Mouse (Mus musculus) fibroblast of lung, adult 2 months (primary cell): ENCODE data around the gene Ulk4.

Source experiments
- DNase-seq: peaks from one replicate; pipeline ENCODE4 v3.0.0-alpha.2; 2011; ENCODE audit warnings: low read depth

Ulk4 gene

DNA sequence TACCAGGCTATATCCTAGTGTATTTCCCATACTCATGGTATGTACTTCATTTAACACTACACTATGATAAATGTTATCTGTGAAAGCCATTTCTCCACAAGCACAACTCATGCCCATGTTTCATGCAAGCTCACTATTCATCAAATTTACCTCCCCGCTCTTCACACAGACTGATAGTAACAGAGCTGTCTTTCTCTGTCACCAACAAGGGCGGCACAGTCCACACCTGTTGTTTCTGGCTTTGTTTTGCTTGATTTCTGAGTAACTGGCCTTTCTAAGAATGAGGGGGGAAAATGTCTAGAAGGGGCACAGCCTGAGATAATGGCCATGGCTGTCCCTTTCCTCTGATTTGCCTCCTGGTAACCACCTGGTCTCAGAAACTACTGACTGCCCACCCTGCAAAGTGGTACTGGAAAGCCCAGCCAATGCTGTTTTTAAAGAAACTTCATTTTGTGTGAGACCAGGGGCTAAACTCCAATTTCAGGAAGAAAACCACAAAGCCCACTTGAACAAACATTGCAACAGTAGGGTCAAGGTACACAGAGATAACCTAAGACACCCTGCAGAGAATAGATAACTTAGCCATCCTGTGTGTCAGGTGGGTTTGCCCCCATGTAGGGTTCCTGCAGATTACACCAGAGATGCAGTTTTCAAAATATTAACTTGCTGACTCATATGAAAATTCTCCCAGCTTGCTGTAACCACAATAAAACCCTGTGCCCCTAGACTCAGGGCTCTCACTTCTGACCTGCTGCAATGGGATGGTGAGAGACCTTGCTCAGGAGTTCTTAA is 258.3 kb downstream of the Ulk4 start:
- DNase-seq = no peak

DNA sequence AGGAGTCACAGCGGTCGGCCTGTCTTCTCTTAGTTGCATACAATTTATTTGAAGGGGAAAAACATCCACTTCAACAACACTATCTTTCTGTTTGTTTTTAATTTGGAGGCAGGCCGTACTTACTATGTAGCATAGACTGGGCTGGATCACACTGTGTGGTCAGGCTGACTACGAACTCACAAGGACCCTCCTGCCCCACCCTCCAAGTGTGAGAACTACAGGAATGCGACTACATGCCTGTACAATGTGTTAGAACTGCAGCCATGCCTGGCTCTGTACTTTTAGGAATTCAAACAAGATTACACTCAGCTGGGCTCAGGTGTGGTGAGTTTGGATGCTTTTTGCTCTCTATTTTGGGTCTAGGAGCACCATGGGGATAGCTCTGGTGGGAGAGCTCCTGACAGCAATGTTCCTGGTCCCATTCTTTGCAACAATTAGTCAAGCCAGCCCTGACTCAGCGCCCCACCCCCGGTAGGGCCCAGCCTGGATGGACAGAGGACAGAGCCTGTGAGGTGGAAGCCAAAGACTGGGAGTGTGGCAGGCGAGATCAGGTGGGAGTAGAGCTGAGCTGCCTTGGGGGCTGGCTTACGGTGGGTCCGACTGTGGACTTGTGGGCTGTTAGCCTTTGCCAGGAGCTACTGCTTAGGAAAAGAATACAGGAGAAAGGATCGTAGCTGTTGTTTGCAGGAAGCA is 261.0 kb downstream of the Ulk4 start:
- no peak for DNase-seq

DNA sequence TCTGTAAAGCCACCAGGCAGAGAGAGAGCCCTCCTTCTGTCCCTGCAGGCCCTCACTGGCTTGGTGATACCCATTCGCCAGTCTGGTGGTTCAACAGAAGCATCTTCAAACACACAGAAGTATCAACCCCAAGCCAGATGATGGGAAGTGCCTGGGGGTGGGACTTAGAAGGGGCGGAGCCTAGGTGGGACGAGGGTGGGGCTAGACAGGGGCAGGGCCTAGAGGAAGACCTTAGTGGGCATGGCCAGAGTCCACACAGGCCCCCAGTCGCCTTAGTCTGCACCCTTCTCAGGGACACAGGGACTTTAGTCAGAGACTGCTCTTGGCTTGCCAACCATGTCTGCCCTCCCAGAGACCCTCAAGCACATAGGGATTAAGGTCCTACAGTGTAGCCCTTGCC is 265.5 kb downstream of the Ulk4 start:
- DNase-seq = no peak

DNA sequence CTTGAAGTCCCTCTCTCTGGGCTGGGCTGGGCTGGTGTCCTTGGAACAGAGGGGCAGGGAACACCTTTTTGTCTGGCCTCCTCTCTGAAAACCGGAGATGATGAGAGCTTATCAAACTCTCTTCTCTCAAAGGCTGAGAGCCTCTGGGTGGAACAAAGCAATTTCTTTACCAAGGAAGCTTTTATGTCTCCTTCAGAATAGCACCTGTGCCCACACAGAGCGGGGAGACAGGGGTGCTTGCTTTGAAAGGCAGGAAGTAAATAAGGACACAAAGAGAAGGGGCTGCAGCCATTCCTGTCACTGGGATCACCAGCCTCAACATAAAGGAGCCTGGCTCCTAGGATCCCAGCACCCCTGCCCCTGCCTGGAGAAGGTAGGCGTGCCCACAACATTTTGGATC is 266.5 kb downstream of the Ulk4 start:
- no peak for DNase-seq

DNA sequence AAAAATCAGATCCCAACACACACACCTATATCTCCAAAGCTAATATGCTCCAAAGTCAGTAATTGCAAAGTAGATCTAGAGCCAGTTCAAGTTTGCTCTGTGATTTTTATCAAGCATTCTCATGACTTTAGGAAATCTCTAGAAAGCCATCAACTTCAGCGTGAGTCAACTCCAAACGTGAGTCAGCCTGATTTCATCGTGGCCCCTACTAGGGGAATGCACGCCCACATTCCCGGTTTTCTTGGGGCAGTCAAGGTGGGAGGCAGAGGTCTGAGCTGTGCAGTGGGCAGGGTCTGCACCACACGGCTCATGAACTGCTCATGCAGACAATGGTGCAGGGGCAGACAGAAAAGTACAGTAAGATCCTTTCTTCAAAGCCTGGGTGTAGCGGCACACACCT is 271.0 kb downstream of the Ulk4 start:
- no peak for DNase-seq

DNA sequence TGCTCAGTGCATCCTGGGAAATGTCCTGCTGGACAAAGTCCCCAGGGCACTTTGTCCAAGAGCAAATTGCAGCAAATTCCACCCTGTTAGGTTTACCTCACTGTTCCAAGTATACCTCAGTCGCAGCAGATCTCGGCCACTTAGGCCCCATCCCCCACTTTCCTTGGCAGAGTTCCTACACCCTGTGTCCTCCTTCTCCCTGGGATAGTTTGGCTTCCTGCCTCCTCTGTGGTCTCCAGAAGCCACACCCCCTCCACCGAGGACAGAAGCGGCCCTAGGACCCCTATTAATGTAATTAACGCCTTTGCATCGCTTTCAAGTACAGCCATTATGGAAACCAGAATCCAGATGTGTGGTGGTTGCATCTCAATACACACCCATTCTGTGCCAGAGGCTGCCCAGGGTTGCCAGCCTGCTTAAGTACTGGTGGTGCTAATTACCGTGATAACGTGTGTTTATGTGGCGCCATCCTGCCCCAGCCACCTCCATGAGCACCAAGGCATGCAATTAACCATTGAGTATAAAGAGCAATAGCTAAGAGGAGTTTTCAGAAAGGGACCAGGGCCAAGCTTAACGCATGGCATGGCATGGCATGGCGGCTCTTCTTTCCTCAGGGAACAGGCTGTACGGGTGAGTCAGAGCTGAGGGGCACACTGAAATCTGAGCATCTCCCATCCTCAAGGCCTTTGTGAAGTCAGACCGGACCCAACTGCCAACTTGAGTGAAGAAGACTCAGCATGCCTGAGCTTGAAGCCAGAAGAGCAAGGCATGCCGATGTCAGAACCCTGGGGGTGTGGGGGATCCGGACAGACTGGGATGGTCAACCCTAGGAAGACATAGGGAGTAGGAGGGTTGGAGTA is 275.1 kb downstream of the Ulk4 start:
- no peak for DNase-seq

DNA sequence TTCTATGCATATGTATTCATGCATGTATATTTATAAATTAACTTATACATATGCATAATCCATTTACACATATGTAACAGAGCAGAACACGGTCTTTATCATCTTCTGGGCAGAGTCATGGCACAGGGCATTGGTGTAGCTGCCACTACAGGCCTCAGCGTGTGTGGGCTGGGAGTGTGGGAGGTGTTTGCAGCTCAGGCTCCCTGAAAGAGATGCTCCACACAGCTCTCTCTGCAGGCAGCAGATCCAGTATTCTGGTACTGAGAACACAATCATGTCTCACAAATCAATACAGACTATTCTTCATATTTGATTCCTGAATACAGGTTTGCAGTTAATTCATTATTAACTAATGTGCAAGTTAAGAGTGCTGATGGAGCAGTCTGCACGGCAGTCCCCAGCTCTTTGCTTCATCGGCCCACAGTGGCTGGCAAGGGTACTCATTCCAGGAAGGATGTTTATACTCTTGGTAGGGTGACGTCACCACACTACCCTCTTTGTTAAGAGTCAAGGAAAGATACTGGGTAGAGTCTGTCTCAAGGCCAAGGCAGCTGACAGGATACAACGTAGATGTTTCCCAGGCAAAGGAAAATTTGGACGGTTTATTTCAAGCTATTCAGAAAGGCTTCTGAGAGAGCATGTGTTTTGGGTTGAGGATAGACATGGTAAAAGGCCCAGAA is 276.2 kb downstream of the Ulk4 start:
- DNase-seq = peak; percentile 79

DNA sequence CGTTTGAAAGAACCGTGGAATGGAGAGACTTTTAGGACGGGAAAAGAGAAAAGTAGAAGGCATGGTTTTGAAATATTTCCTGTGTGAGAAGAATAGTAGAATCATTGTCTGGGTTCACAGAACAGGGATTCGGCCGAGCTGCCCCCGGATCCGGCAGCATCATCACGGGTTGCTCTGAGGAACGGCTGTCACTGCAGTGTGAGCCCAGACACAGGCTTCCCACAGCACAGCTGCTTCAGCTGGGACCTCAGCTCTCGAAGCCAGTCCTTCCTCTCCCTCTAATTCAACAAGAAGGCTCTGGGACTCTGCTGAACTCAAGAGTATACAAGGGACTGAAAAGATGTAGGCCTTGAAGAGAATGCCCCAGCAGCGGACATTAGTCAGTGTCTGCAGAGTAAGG is 278.3 kb downstream of the Ulk4 start:
- DNase-seq = no peak

DNA sequence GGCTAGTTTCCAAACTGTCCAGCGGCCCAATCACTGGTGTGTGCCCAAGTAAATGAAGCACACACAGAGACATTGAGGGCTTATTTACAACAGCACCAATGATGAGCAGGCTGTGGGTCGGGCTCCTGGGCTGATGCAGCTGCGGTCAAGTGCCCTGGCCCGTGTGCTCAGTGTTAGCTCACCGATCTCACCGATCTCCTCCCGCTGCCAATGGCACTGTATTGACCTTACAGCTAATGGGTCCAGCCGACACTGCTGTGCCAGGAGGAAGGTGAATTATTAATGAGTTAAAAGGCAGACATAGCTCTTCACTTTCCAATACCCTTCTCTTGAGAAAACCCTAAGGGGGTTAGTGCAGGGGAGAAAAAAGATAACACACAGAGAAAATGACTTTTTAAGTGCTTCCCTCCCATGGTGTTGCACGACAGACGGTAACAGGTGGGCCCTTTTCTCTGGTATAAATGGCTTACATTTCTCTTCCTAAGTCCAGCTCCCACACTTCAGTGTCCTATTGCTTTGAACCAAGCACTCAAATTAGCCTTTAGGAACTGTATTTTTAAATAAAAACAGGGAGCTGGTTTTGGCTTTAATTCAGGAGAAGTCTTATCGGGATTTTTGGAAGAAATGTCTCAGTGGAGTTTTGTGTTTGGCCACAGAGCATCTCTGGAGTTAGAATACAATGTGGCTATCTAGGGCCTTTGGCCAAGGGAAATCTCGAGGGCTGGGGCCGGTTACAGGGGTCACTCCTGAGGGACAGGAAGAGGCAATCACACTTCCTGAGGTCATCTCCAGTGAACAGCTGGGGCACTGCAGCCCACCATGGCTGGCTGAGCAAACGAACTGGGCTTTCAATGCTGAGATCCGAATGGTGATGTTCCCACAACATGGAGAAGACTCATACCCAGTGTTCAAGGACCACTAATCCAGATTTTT is 282.5 kb downstream of the Ulk4 start:
- DNase-seq = no peak

DNA sequence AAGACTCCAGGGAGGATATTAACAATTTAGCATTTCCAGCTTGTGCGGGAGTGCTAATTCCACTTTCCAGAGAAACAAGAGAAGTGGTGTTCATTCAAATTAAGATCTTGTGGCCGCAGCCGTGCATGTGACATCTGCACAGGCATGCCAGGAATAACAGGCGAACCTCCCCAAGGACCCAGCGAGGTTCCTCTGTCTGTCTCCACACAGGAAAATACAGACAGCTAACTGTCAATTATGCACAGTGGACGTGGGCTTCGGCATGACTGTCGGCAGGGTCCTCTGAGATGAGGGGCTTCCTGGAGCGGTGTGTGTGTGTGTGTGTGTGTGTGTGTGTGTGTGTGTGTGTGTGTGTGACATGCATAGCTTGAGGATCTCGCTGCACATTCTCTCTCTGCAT is 284.0 kb downstream of the Ulk4 start:
- no peak for DNase-seq

DNA sequence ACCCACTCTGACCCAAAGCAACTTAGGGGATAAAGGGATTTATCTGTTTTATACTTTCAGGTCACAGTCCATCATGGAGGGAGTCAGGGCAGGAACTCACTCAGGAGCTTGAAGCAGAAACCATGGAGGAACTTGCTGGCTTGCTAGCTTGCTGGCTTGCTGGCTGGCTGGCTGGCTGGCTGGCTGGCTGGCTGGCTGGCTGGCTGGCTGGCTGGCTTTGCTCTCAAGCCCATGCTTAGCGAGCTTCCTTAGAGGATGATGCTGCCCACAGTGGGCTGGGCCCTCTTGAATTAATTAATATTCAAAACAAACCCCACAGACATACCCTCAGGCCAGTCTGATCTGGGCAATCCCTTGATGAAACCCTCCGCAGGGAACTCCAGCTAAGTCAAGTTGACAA is 285.2 kb downstream of the Ulk4 start:
- no peak for DNase-seq

DNA sequence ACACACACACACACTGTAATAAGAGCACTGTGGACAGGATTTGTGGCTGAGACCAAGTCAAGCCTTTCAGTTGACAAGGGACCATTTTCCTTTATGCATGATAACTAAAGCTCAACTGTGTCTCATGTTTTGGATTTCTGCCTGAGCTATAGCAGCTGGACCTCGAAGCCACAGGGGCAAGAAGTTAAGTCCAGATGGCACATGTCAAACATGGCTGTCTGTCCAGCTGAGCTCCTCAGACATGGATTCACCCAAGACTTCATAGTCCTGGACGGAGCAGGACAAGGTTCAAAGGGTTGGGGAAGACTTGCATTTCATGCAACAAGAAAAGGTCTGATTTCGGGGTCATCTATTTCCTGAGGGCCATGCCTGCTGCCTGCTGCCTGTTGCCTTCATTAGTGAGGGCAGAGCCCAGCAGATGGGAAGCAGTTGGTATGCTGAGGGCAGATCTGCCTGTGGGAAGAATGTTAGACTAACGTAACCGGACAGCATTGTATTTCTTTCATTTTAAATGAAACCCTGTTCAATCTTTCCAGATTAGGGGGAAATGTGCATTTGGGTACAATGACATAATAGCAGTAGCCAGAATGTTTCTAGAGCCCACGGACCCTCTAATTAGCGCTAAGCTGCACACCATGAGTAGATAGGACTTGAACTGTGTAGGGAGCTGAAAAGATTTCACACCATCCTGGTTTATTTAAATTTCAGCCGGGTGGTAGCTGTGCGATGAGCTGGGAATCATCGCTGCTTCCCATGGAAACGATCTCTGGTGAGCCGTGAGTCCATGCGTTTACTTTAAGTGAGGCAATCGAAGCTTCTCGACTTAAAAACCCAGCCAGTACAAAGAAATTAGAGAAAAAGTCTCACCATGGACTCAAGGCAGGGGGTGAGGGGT is 286.9 kb downstream of the Ulk4 start:
- DNase-seq = no peak

DNA sequence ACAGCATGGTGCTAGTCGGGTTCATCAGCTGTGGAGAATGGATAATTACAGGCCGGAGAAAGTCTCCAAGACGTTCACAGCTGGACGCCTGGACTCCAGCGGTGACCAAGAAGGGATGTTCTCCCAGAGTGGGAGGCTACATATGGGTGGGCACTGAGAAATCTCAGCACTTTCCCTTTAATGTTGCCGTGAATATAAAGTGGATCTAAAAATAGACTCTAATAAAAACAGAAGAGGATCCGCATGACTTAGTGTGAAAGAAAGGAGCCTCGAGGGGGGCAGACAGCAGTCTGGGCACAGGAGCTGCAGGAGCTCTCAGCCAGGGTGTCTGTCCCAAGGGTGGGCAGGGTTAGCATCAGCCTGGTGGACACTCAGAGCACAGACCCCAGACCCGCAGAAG is 288.9 kb downstream of the Ulk4 start:
- no peak for DNase-seq

DNA sequence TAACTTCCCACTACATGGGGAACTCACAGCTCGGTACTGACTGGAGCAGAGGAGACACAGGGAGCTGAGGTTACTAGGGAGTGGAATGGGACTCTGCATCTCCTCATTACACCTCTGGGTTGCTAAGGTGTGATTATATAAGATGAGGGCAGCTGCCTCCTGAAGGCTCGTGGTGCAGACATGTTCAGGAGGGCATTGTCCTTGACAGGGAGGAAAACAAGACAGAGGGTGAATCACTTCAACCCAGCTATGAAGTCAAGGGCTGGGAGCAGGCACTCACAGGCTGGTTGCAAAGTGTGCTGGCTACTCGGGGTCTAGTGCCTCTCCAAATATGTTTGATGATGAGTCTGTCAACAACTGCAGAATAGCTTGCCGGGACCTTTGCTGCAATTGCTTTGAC is 290.0 kb downstream of the Ulk4 start:
- no peak for DNase-seq

DNA sequence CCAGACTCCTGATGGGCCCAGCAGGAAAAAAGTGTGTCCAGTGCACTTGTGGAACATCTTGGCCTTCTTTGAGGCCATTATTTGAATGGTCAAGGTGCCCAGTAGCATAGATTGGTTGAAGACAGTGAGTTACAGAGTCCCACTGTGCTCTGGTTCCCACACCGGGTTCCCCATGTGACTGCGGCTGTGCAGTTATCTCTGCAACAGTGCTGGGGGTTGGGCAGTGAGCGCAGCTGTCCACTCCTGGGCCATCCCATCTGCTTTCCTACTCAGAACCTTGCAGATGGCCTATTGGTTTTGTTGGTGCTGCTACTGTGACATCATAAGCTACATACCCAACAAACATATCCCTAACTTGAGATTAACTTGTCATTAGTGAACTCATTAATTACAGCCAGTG is 290.7 kb downstream of the Ulk4 start:
- no peak for DNase-seq

DNA sequence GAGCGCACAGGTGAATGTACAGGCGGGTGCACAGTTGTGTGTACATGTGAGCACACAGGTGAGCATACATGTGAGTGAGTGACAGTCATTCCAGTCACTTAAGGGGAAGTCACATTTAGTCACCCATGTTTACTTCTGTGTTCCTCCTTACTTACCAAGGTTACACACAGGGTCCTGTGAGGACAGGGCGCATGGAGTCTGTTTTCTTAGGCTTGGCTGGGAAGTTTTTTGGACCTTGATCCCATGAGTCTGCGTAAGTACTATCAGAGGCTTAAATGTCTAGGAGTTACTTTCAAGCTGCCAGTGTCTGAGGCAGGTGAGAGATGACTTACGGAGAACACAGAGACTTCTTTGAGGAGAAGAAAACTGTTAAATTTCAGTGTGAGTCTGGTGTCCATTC is 291.5 kb downstream of the Ulk4 start:
- DNase-seq = no peak

DNA sequence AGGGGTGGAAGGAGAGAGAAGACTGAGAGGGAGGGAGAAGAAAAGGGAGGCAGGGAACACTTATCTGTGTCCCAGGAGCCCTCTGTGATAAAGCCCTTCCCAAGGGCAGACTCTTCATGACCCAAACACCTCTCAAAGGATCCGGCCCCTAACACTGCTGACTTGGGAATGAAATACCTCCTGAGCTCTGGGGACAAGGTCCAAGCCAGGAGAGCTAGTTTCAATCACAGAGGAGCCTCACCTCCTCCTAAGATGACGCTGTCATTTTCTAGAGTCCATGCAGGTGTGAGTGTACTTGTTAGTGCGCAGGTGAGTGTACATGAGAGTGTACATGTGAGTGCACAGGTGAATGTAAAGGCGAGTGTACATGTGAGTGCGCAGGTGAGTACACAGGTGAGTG is 292.0 kb downstream of the Ulk4 start:
- no peak for DNase-seq

DNA sequence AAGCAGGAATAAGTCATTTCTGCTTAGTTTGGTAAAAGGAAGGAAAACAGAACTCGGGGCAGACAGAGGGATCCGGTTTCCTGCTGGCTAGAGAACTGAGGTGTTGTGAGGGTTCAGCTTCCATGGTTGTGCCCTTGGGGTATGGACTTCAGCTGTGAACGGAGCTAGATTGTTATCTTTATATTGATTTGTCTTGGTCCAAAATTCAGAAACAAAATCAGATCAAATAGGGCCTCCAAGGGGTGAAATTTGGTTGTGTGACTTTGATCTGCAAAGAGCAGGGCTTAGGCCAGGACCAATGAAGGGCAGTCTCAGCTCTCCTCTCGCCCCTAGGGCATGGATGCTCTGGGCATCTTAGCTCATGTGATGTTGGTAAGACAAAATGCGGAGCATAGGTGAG is 292.5 kb downstream of the Ulk4 start:
- no peak for DNase-seq

DNA sequence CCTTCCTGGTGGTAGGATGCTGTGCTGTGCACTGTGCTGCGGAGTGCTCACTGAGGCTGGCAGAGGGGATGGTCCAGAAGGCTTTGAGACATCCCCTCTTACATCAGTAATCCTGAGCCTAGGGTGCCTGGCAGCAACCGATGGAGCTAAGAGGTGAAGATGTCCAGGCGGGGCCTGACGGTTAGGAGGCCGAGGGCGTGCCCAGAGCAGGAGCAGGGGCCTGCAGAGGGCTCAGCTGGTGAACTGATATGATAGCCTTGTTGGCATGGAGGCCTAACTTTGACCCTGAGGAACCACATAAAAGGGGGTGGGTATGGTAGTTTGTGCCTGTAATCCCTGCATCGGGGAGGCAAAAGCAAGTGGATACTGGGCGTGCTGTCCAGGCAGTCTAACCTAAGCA is 293.1 kb downstream of the Ulk4 start:
- no peak for DNase-seq

DNA sequence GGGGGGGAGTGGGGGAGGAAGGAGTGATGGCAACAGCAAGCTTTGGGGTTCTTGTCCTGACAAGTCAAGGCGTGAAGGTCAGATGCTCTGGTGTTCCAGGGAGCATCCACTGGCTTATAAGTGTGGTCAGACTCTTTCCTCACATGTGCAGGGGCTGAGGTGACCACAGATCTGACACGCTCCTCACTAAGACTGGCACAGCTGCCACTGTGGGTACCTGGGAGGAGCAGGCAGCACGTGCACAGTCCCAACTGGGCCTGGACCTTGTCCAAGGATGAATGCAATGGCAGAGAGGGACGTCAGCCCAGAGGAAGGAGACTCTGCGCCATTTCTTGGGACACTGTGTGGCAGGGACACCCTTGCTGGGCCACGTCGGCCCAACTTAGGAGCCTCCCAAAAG is 295.2 kb downstream of the Ulk4 start:
- DNase-seq = no peak
